Mouse (Mus musculus): ENCODE measurements around the gene Col25a1. TPM values are rescaled to one million over a fixed set of nuclear protein-coding genes. Genes with fewer than 3 reads are reported as not detected.

The Col25a1 gene
- 10 to 100 TPM; 44.9 to 47.0 TPM for total RNA-seq (2021)
- long read RNA-seq, experiment 1, partial matches to known transcripts, result 2 of 12 reads
- long read RNA-seq, experiment 1, other reads (novel, unspliced or antisense), result 10 of 12 reads
- long read RNA-seq, experiment 2, partial matches to known transcripts, result 2 of 9 reads
- long read RNA-seq, experiment 2, other reads (novel, unspliced or antisense), result 7 of 9 reads

DNA sequence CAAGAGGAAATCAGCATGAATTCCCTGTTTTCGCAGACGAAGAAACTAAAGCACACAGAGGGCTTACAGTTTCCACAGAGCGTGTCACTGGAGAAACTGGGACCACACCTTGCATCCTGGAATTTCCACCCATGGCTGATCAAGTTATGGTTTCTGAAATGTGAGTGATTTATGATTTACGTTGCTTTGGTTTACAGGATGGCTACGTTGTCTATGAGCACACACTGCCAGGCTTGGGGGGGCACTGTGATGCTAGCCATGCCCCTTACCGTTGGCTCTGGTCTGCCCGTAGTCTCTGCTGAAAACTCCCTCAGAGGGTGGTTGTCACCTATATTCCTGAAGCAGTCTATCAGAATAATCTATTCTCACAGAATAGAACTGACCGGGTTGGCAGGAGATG lies at the start of gene Col25a1:
Gene Col25a1, plus strand, starts transcription at position 301 of the 400 bp plus-strand sequence.
- H3K4me3 ChIP-seq, result no peak within 1 kb of the TSS
- H3K27ac ChIP-seq, result no peak within 1 kb of the TSS
- TF ChIP-seq CTCF (IDR thresholded peaks at IDR 0.05), result no peak
- intact Hi-C loops (cut with DNase I), result no loop called here
- no peak for DNase-seq (ENCODE audit: extremely low spot score in 1 of 2, low spot score in 2 of 2)

DNA sequence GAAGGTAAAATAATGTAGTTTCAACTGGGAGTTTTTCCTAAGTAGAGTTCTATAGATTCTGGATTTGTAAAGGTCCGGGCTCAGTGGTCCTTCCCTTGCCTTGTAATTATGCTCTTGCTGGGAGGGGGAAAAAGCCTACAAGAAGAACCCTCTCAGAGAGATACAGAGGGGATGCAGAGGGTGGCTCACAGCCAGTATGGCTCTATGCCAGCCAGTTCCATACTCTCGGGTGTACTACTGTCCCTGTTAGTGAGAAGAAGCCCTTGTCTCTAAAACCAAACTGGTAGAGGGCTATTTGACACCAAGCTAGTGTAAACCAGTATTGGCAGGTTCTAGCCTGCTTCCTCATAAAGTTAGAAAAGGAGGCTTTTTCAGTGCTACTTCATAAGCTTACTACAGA lies 48.0 kb upstream of the Col25a1 start:
- no peak for DNase-seq (ENCODE audit: extremely low spot score in 1 of 2, low spot score in 2 of 2)
- intact Hi-C loops (cut with DNase I), result no loop called here
- Histone ChIP-seq H3K4me3 (no peak overlapping the region), H3K27ac (no peak overlapping the region)
- no peak for TF ChIP-seq CTCF (IDR thresholded peaks at IDR 0.05)

DNA sequence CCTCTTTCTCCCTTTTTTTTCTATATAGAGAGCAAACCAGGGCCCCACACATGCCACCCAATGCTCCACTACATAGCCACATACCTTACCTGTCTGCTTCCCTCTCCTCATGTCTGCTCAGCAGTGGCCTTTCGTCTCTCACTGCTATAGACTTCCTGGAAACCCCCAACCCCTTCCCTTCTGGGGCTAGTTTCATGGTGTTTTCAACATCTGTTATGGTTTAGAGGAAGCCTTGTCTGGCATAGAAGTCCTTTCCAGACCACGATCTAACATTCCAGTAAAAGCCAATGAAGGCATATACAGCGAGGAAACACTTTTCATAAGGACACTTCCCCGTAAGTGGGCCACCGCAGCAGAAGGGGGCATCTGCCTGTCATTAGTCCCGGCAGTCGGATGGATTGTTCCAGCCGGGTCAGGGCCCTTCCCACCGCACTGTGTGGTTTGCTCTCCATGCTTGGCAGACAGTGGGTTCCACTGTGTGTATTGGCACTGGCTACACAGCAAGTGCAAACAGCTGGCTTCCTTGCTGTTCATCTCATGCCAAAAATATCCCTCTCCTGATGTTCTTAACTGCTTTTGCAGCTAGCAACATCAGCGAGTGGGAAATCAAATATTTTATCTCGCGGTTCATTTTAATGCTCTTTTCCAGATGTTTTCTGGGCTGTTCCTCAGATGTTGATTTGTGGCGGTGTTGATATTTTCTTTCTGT lies 44.8 kb upstream of the Col25a1 start:
- TF ChIP-seq CTCF (IDR thresholded peaks at IDR 0.05), result no peak
- intact Hi-C loops (cut with DNase I), result no loop called here
- no peak for DNase-seq (ENCODE audit: extremely low spot score in 1 of 2, low spot score in 2 of 2)
- no peak overlapping the region for H3K4me3 ChIP-seq
- H3K27ac ChIP-seq, result no peak overlapping the region

DNA sequence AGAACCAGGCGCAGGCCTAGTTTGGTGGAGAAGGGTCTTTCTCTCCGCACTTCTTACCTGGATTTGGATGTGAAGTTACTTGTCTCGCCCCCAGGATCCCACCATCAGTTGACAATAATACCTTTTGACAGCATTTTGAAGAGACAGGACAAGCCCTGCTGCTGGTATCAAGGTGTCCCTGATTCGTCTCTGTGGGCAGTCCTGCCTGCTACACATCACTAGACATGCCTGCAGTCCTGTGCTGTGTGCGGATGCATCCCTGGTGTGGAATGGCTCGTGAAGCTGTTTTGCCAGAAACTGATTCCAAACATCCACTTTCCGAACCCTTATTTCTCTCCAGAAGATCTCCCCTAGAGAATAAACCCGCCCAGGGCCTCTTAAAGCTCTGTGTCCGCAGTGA lies 43.8 kb upstream of the Col25a1 start:
- intact Hi-C loops (cut with DNase I), result no loop called here
- TF ChIP-seq CTCF (IDR thresholded peaks at IDR 0.05), result no peak

DNA sequence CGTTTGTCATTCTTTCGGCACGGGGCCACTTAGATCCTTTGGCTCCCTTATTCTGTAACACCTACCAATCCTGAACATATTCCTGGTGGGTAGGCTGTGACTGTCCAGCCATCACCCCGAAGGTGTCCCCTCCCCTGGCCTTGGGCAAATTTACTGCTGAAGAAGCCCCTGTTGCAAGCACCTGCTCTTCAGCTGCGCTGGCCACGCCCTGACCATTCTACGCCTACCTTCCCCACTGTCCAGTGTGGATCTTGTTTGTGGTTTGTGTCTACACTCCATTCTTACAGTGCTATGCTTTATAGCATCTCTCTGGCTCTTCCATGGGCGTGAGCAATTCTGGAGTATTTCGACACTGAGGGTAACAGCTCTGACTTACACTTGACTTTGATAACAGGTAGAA lies 42.6 kb upstream of the Col25a1 start:
- intact Hi-C loops (cut with DNase I), result no loop called here
- TF ChIP-seq CTCF (IDR thresholded peaks at IDR 0.05), result no peak
- no peak for DNase-seq (ENCODE audit: extremely low spot score in 1 of 2, low spot score in 2 of 2)
- H3K4me3 ChIP-seq, result no peak overlapping the region
- no peak overlapping the region for H3K27ac ChIP-seq

More for the DNA sequence above, 43.8 kb upstream of the Col25a1 start:
- DNase-seq (ENCODE audit: extremely low spot score in 1 of 2, low spot score in 2 of 2), result no peak
- H3K4me3 ChIP-seq, result no peak overlapping the region
- H3K27ac ChIP-seq, result no peak overlapping the region

DNA sequence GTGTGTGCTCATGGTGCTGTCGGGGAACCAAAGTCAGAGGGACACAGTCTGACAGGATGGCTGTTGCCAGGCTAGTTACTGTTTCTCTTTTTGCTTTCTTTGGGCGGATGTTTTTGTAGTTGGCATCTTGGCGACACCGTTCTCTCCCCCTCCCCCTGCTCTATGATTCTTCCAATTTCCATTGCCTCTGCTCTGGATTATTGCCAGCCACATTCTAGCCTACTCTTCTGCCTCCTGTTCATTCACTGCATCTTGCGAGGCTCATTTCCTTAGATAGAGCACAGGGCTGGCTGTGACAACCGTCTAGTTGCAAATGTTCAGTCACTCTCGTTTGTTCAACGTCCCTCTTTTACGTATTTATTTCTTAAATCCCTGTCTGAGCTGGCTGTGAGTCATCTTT lies 40.8 kb upstream of the Col25a1 start:
- no peak for TF ChIP-seq CTCF (IDR thresholded peaks at IDR 0.05)
- DNase-seq (ENCODE audit: extremely low spot score in 1 of 2, low spot score in 2 of 2), result no peak
- no peak overlapping the region for H3K27ac ChIP-seq
- H3K4me3 ChIP-seq, result no peak overlapping the region
- intact Hi-C loops (cut with DNase I), result no loop called here

DNA sequence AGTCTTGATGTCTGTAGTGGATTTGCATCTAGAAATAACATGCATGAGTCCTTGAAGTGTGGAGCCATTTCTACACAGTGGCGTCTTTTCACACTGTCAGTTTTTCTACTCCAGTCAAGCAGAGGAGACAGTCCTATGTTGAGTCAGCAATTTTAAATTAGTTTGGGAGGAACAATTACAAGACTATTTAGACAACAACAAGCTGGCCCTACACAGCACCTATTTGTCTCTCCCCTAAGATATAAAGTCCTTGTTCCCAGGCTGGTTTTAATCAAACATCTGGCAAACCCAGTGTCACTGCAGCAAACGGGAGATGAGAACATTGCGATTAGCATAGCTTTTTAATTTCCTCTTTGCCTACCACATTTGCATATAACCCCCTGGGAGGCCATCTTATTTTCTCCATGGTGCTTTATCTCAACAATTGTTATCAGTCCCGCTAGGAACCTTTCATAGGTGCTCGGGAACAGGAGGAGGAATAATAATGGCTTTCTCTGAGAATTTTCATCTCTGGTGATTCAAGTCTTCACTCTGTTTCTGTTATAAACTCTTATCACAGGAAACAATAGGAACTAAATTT lies 37.1 kb upstream of the Col25a1 start:
- no peak for DNase-seq (ENCODE audit: extremely low spot score in 1 of 2, low spot score in 2 of 2)
- H3K27ac ChIP-seq, result no peak overlapping the region
- no peak for TF ChIP-seq CTCF (IDR thresholded peaks at IDR 0.05)
- H3K4me3 ChIP-seq, result no peak overlapping the region
- intact Hi-C loops (cut with DNase I), result loop anchor here (2.0 kb wide), 1 partner anchor 479 kb away; no protein-coding TSS in a partner anchor

DNA sequence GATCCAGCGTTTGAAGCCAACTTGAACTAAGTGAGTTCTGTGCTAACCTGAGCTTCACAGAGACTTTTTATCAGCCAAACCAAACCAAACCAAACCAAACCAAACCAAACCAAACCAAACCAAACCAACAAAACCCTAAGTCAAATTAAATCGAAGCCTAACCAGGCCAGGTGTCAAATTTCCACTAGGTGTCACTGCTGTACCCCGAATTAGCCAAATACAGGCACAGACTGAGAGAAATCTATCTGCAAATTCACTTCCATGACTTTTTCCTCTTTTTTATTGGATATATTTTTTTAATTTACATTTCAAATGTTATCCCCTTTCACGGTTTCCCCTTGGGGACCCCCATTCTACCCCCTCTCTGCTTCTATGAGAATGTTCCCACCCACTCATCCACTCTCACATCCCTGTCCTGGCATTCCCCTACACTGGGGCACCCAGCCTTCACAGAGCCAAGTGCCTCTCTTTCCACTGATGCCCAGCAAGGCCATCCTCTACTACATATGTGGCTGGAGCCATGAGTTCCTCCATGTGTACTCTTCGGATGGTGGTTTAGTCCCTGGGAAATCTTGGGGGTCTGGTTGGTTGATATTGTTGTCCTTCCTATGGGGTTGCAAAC lies 36.0 kb upstream of the Col25a1 start:
- DNase-seq (ENCODE audit: extremely low spot score in 1 of 2, low spot score in 2 of 2), result peak; percentile 42 to 60
- TF ChIP-seq CTCF (IDR thresholded peaks at IDR 0.05), result peak; percentile 73
- Histone ChIP-seq H3K27ac (no peak overlapping the region), H3K4me3 (no peak overlapping the region)
- intact Hi-C loops (cut with DNase I), result loop anchor here (1.0 to 2.0 kb wide), 2 partner anchors 478 to 594 kb away; no protein-coding TSS in a partner anchor

DNA sequence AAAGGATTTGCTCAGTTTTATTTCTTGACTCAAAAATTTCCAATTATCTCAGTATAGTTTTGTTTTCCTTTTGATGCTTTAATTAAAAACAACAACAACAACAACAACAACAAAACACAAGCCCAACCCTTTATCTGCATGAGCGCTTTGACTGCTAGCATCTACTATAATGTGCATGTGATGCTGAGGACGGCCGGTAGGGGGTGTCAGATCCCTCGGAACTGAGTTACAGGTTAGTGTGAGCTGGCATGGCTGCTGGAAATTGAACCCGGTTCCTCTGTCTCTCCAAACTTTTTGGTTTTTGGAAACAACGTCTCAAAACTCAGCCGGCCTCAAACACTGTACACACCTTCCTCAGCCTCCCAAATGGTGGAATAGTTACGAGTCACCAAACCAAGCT lies 27.8 kb upstream of the Col25a1 start:
- intact Hi-C loops (cut with DNase I), result loop anchor here (5.0 kb wide), 1 partner anchor 79 kb away; no protein-coding TSS in a partner anchor
- no peak for DNase-seq (ENCODE audit: extremely low spot score in 1 of 2, low spot score in 2 of 2)
- TF ChIP-seq CTCF (IDR thresholded peaks at IDR 0.05), result peak; percentile 43

DNA sequence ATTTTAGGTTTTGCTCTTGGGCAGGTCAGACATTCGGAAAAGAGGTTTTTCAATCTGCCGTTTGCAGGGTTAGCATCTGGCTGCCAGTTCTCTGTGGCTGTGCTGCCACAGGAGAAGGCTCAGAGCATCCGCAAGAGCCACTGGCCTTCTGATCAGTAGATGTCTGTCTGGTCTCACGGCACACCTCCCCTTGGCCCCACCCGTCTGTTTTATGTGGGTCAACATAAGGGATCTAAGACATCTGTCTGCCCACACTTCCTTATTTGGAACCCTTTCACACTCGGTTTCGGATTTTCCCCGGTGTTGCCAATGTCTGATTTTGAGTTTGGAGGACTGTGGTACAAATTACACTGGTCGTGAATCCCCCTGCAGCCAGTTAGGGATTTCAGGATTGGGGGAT lies 26.8 kb upstream of the Col25a1 start:
- TF ChIP-seq CTCF (IDR thresholded peaks at IDR 0.05), result no peak
- no peak overlapping the region for H3K27ac ChIP-seq
- intact Hi-C loops (cut with DNase I), result loop anchor here (5.0 kb wide), 1 partner anchor 78 kb away; no protein-coding TSS in a partner anchor
- H3K4me3 ChIP-seq, result no peak overlapping the region
- no peak for DNase-seq (ENCODE audit: extremely low spot score in 1 of 2, low spot score in 2 of 2)

More for the DNA sequence above, 27.8 kb upstream of the Col25a1 start:
- Histone ChIP-seq H3K27ac (no peak overlapping the region), H3K4me3 (no peak overlapping the region)

DNA sequence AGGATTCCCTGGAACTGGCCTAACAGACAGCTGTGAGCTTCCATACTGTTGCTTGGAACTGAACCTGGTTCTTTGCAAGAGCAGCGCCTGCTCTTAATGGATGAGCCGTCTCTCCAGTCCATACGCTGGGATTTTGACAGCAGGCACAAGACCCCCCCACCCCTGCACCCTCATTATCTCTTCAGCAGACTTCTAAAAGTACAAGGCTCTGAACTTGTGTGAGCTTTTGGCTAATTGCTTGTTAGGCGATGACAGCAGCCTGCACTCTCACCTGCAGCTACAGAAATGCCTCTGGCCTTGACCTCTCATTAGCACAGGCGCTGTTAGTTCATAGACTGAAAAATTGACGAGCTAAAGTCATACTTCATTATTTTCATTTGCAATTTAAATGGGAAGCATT lies 14.4 kb upstream of the Col25a1 start:
- intact Hi-C loops (cut with DNase I), result no loop called here
- TF ChIP-seq CTCF (IDR thresholded peaks at IDR 0.05), result no peak
- no peak for DNase-seq (ENCODE audit: extremely low spot score in 1 of 2, low spot score in 2 of 2)
- no peak overlapping the region for H3K27ac ChIP-seq
- no peak overlapping the region for H3K4me3 ChIP-seq

DNA sequence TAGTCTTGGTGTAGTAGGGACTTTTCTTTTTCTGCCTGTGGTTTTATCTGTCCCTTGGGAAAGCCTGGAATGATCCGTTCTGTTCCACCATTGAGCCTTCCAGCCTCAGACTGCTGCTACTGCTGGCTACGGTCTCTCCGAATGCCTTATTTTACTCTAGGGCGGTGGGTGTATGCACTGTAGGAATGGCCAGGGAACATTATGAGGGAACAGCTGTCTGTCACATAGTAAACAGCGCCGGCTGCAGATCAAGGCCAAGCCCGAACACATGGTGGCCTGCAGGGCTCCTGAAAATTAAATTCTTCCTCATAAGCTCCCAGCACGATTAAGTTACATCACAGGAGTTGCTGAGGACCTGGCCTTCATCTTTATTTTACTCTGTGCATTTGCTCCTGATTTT lies 3.5 kb upstream of the Col25a1 start:
- no peak overlapping the region for H3K27ac ChIP-seq

More for the DNA sequence above, 3.5 kb upstream of the Col25a1 start:
- no peak for DNase-seq (ENCODE audit: extremely low spot score in 1 of 2, low spot score in 2 of 2)
- H3K4me3 ChIP-seq, result no peak overlapping the region
- intact Hi-C loops (cut with DNase I), result no loop called here
- no peak for TF ChIP-seq CTCF (IDR thresholded peaks at IDR 0.05)
